Mouse (Mus musculus): ENCODE results near the gene Ctcf.

DNA sequence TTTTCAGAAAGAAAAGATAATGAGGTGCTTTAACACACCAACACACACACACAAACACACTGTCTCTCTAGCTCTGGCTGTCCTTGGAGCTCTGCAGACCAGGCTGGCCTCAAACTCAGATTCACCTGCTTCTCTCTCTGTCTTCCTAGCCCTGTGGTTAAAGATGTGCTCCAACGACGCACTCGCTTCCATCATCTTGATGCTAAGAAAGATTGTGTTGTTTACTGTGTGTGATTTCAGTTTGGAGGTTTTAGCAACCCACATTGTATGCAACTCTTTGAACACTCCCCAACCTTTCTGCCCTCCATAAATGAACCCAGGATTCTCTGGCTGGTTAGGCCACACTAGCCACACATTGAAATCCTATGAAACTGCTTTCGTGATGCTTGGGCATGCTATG, 2.1 kb downstream of the Ctcf start:
- no peak for TF ChIP-seq CTCF (IDR thresholded peaks at IDR 0.05; ENCODE audit: insufficient read depth, low read length)
- no peak for TF ChIP-seq POLR2A (IDR thresholded peaks at IDR 0.05; ENCODE audit: borderline replicate concordance, extremely low read depth, low read depth, low read length)
